Mouse (Mus musculus) G1E-ER4 (cell line): ENCODE measurements around the gene Rbm33. TPM values are rescaled to one million over a fixed set of nuclear protein-coding genes. Genes with fewer than 3 reads are reported as not detected.

Experiments used
- GATA1 ChIP-seq: IDR thresholded peaks from one replicate; pipeline ENCODE4 v1.8.0; 2012; ENCODE audit warnings: low read length, inconsistent platforms
- polyA plus RNA-seq: library from polyadenylated mRNA; stranded (reverse); fragments of >175 nt; gene quantifications from 2 replicates; pipeline ENCODE4 v1.2.3, GENCODE M21; 2012

Gene Rbm33
- polyA plus RNA-seq, 1 experiment, result 47.1 TPM

GRCm38 (mm10) chr5:28317917-28318267 is 971 bp downstream of the Rbm33 start:
- TF ChIP-seq GATA1, result no peak

GRCm38 (mm10) chr5:28318671-28319070 is 1.8 kb downstream of the Rbm33 start:
- TF ChIP-seq GATA1, result no peak

- no peak for TF ChIP-seq GATA1
Observed at GRCm38 (mm10) chr5:28321769-28322168, 4.8 kb downstream of the Rbm33 start.

- no peak for TF ChIP-seq GATA1
Observed at GRCm38 (mm10) chr5:28322189-28322588, 5.3 kb downstream of the Rbm33 start.

DNA sequence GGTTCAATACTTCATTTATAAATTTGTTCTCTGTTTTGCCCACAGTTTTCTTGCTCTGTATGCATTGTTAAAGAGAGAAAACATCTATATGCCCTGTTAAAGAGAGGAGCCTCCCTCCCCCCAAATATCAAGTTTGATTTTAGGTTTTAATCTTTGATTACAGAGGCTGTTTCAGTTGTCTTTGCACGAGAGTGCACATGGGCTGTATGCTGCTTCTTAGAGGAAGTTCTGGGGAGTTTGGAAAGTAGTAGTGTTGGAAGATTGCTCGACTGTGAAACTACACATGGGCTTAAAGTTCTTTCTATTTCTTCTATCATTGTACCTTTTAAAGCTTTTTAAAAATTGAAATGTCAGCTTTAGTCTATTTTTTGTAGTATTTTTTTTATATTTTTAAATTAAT is 6.9 kb downstream of the Rbm33 start:
- no peak for TF ChIP-seq GATA1

GRCm38 (mm10) chr5:28324457-28324856 is 7.5 kb downstream of the Rbm33 start:
- no peak for TF ChIP-seq GATA1

GRCm38 (mm10) chr5:28329024-28329806 is 12.3 kb downstream of the Rbm33 start:
- TF ChIP-seq GATA1, result no peak

GRCm38 (mm10) chr5:28333731-28334130 is 16.8 kb downstream of the Rbm33 start:
- no peak for TF ChIP-seq GATA1

DNA sequence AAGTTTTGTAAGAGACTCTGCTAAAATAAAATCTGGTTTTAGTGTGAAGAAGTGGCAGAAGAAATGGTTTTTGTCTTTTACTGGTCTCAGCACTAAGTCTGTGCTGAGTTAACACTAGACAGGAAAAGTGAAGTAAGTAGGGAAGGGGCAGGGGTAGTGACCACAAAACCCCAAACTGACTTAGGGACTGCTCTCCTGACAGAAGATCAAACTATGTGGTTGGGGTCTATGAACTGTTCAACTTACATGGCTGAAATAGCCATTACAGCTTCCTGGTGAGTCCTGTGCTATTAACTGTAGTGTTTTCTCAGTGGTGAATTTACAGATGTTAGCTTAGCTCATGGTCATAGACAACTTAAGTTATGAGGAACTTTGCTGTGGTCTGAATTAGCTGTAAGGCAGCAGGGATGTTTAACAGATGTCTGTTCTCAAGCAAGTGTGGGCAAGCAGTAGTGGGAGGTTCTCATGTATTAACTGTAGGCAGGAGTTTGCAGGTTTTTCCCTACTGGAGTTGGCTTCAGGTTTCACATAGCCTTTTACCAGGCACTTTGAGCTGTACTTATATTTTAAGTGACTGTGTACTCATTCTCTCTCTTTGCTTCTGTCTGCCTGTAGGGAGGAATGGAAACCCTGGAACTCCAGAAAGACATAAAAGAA is 35.1 kb downstream of the Rbm33 start:
- no peak for TF ChIP-seq GATA1

- peak; percentile 32 for TF ChIP-seq GATA1
Observed at GRCm38 (mm10) chr5:28355614-28356013, 38.7 kb downstream of the Rbm33 start.

DNA sequence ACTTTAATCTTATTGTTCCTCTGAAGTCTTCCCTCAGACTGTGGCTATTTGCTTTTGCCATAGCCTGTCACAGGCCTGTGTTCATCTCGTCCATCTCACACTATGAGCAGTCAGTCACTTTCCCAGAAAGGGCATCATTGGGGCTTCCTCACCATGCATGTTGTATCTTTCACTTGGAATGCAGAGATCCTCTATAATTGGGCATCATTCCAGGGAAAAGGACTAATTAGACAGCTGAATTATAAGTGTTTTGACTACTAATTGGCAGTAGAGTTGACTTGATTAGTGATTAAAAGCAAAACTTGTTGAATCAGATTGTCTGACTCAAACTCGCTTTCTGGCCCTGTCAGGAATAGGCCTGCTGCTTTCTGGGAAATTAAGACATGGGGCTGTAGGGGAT is 43.8 kb downstream of the Rbm33 start:
- no peak for TF ChIP-seq GATA1

- TF ChIP-seq GATA1, result no peak
Observed at GRCm38 (mm10) chr5:28368056-28368455, 51.1 kb downstream of the Rbm33 start.

- TF ChIP-seq GATA1, result no peak
Observed at GRCm38 (mm10) chr5:28370836-28371235, 53.9 kb downstream of the Rbm33 start.

DNA sequence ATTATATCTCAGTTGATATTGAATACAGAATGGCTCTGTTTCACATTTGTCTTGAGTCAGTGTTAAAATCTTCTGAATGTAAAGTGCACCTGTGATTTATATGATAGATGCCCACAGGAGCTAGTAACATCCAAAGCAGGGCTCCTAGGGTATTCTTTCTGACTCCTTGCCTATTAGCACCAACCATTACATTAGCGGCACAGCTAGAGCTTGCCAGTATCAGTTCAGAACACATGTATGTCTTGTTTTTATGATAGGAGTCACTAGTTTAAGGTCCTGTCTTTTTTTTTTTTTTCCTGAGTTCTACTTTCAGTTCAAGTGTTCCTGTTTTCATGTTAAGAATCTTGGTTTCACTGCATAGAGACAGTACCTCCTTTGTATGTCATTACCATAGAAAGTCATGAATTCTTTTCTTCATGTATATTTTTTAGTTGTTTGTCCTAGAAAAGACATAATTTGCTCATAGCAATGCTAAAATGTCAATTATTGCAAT is 55.3 kb downstream of the Rbm33 start:
- TF ChIP-seq GATA1, result no peak

- no peak for TF ChIP-seq GATA1
Observed at GRCm38 (mm10) chr5:28373498-28374427, 56.8 kb downstream of the Rbm33 start.

DNA sequence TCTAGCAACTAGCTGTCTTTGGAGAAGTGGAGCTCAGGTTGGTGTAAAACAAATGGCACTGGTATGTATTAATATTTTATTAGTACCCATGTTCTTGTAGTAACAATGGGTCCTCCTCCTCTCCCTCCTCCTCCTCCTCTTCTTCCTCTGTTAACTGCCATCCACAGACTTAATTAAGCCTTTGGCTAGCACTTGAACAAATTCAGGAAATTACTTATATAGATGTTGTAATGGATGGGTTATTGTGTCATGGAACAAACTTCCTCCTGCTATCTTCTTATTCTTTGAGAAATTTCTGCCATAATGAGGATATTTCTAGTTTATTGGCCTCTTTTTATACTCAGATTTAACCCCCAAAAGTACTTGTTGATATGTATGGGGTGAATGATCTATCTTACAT is 60.4 kb downstream of the Rbm33 start:
- no peak for TF ChIP-seq GATA1
